Mouse (Mus musculus) frontal cortex, postnatal 10 days (tissue): ENCODE measurements around the gene Zc3hav1.

Source experiments
- DNase-seq, 2 experiments: peaks; one replicate each; pipeline ENCODE4 v3.0.0; 2022; ENCODE audit warnings: low spot score in 2 of 2, mixed read lengths in 1 of 2

Gene Zc3hav1

GRCm38 (mm10) chr6:38293708-38294107 is 60.7 kb downstream of the Zc3hav1 start:
- DNase-seq, result no peak

DNA sequence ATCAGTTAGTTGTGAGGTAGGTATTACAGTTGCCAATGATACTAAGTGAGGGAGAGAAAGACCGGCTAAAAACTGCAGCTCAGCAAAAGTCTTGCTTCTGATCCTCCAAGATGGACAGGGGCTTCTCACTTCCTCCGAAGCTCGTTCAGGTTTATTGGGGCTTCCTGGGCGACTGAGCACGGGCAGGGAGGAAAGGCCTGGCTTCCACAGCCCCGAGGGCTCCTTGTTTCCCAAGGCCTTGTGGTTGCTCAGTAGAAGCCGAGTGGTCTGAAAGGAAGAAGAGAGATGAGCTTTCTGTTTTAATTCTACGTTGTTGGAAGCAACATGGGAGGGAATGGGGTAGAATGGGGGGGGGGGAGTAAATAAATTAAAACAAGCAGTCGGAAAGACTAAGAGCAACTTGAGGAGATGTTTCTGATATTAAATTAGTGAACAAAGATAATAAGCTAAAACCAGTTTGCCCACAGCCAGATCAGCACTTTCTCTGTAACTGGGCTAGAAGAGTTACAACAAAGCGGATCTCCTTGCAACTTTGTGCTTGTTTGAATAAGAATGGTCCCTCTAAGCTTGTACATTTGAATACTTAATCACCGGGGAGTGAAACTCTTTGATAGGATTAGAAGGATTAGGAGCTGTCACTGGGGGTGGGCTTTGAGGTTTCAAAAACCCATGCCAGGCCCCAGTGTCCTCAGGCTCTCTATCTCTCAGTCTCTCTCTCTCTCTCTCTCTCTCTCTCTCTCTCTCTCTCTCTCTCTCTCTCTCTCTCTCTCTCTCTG is 61.3 kb downstream of the Zc3hav1 start:
- DNase-seq, result no peak

DNA sequence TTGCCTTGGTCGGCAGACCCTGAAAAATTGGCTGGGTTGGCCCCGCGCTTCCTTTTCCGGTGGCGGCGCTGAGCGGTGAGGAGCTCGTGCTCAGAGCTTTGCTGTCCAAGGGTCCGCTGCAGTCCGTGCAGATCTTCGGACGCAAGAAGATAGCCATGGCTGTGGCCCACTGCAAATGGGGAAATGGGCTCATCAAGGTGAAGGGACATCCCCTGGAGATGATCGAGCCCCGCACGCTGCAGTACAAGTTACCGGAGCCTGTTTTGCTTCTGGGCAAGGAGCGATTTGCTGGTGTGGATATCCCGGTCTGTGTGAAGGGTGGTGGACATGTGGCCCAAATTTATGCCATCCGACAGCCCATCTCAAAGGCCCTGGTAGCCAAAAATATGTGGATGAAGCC is 70.0 kb downstream of the Zc3hav1 start:
- DNase-seq, result no peak

DNA sequence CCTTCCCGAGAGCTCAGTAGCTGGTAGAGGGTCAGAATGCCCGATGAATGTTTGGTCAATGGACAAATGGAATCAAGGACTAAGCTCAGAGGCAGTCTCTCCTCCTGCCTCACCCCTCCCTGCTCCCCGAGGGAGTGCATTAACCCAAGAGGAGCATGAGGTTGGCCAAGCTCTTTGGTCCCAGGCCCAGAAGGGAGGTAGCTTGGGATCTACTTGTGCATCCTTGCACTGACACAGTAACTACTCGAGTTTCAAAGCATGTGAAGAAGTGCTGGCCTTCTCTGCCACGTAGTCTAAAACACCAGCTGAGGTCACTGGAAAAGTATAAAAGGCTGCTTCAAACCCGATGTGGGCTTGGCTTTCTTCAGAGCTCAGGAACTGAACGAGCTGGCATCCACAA is 89.9 kb downstream of the Zc3hav1 start:
- no peak for DNase-seq

DNA sequence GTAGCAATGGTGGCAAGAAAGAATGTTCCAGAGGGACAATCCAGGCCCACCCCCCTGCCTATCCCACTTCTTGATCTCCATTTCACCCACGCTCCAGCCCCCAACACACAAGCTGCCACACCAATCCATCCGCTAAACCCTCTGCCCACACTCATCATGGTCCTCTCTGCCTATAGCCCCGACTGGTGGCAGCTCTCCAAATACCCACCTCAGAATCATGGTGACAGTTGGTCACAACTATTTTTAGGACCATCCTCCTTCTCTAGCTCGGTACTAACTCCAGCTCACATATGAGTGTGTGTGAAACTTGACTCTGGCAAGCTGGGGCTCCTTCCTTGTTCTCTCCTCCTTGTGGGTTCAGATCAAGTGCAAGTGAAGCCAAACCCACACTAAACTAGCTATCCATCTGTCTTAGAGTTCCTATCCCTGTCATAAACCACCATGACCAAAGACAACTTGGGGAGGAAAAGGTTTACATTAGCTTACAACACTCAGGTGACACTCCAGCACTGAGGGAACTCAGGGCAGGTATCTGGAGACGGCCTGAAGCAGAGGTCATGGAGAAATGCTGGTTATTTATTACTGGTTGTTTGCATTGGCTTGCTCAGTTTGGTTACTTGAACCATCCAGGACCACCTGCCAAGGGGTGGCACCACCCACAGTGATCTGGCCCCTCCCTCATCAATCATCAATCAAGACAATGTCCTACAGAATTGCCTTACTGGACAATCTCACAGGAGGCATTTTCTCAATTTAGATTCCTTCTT is 90.8 kb downstream of the Zc3hav1 start:
- peak in 1 of 2 experiments; percentile 39 for DNase-seq

- DNase-seq, result no peak
Measured at GRCm38 (mm10) chr6:38261877-38262276, 92.5 kb downstream of the Zc3hav1 start.

- no peak for DNase-seq
Measured at GRCm38 (mm10) chr6:38257506-38257905, 96.9 kb downstream of the Zc3hav1 start.

DNA sequence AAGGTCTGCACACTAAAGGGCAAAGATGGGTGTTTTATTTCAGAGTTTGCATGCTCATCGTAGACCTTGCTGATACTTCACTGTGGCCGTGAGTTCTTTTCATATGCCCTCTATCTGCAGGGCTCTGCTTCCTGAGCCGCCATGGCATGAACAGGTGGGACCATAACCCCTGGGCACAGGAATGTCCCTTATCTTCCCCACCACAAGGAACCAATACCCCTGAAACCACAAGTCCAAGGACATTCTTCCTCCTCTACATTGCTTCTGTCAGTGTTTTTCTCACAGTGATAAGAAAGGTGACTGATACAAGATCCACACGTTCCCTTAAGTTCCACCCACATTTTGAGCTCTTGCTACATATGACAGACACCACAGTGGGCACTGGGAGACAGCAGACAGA is 97.6 kb downstream of the Zc3hav1 start:
- DNase-seq, result no peak

DNA sequence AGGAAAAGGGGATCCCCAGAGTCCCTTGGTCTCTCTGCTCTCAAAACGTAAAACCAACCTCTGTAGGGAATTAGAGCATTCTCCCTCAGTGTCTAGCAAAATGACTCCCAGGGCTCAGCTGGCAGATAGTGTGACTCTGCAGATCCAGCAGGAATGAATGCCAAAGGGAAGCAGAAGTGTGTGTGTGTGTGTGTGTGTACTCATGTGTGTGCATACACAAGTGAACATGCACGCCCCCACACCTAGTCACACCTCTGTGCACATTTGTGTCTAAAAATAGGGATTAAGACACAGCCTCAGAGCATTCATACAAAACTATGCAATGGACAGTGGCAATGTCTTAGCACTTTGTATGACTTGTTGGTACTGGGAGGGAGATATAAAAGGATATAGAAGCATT is 98.6 kb downstream of the Zc3hav1 start:
- DNase-seq, result no peak
